Mouse (Mus musculus): ENCODE data around the gene Fuk. TPM values are rescaled to one million over a fixed set of nuclear protein-coding genes. Genes with fewer than 3 reads are reported as not detected.
"Not testable (repeated sequence)": the region's sequence is repeated elsewhere in the genome, so short reads cannot be mapped to it uniquely, and the experiment has no call there.

Gene Fuk
- polyA plus RNA-seq, 1 experiment, result not detected

DNA sequence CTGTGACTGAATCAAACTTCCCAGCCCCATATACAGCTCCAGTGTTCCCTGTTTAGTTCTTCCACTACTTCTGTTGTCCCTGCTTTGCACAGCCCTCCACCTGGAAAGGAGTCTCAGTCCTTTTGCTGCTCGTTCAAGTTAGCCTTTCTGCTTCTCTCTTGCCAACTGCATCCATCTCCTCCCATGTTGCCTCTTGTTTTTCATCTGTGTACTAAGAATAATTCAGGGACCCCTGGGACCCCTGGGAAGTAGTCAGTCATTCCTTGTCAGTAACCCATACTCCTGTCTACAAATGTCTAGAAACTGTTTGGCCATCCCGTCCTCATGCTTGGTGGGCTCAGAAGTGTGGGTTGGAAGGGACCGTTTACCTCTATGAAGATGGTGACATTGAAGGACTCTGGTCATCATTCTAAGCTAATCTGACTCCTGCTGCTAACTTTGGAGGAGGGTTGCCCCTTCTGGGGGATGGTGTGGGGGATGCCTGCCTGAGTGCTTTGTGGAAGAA, 18.5 kb upstream of the Fuk start:
- Histone ChIP-seq H3K4me3 (ENCODE audit: insufficient read depth, low read depth, low read length) (peak overlapping the region; percentile 93), H3K27ac (ENCODE audit: insufficient read depth, low read depth, low read length) (peak overlapping the region; percentile 13; the same call in 1 of the 2 replicates), H3K4me1 (ENCODE audit: control insufficient read depth, insufficient read depth, low read length) (peaks cover 18% of the 10 kb centered on the region)
- 28% methylated on average over 3 of the region's 3 CpGs for WGBS
- TF ChIP-seq CTCF (IDR thresholded peaks at IDR 0.05; ENCODE audit: insufficient read depth, low read depth, low read length) (no peak), POLR2A (IDR thresholded peaks at IDR 0.05; ENCODE audit: insufficient read depth, low read depth, low read length) (no peak)

- peaks cover 18% of the 10 kb centered on the region for H3K4me1 ChIP-seq (ENCODE audit: control insufficient read depth, insufficient read depth, low read length)
- 2% methylated on average over 33 of the region's 37 CpGs for WGBS
- peak overlapping the region; percentile 65; the same call in 1 of the 2 replicates for H3K27ac ChIP-seq (ENCODE audit: insufficient read depth, low read depth, low read length)
- TF ChIP-seq POLR2A (IDR thresholded peaks at IDR 0.05; ENCODE audit: insufficient read depth, low read depth, low read length), result no peak
- no peak for TF ChIP-seq CTCF (IDR thresholded peaks at IDR 0.05; ENCODE audit: insufficient read depth, low read depth, low read length)
- peak overlapping the region; percentile 93 for H3K4me3 ChIP-seq (ENCODE audit: insufficient read depth, low read depth, low read length)
Observed at GRCm38 (mm10) chr8:110920032-110920772, 17.9 kb upstream of the Fuk start.

DNA sequence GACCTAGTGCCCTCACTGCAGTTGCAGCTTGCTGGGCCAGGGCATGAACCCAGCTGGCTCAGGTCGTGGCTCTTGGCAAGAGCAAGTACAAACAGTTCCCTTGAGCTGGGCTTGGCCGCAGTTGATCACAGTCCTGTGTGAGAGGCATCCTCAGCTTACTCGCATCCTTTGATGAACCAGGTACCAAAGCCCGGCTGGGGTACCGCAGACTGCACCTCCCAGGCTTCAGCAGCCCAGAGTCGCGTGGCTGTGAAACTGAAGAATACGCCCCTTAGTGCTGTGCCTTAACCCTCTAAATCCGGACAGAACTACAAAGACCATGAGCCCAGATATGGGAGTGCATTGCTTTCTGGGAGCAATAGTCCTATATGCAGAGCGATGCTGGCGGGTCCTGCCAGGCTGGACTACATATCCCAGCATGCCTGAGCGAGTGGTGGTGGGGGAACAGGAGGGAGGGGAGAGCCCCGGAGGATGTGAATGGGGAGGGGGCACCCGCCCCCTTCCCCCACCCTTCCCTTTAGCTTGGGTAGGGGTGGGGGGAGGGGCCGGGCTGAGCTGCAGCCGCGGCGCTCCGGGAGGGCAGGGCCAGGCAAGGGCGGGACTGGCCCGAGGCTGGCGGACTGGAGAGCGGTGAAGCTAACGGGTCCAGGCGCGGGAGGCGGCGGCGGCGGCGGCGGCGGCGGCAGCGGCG, 17.2 kb upstream of the Fuk start, which contains the start of gene St3gal2:
Gene St3gal2 (plus strand): TSS at position 582 of the 691 bp plus-strand sequence.
- Histone ChIP-seq H3K4me1 (ENCODE audit: control insufficient read depth, insufficient read depth, low read length) (peaks cover 18% of the 10 kb centered on the region), H3K27ac (ENCODE audit: insufficient read depth, low read depth, low read length) (peak within 1 kb of the TSS; percentile 65; the same call in 1 of the 2 replicates), H3K4me3 (ENCODE audit: insufficient read depth, low read depth, low read length) (peak within 1 kb of the TSS; percentile 93)
- TF ChIP-seq CTCF (IDR thresholded peaks at IDR 0.05; ENCODE audit: insufficient read depth, low read depth, low read length), result no peak
- TF ChIP-seq POLR2A (IDR thresholded peaks at IDR 0.05; ENCODE audit: insufficient read depth, low read depth, low read length), result peak; percentile 31; the same call in 1 of the 2 replicates
- under 1% methylated on average over 29 of the region's 36 CpGs for WGBS

DNA sequence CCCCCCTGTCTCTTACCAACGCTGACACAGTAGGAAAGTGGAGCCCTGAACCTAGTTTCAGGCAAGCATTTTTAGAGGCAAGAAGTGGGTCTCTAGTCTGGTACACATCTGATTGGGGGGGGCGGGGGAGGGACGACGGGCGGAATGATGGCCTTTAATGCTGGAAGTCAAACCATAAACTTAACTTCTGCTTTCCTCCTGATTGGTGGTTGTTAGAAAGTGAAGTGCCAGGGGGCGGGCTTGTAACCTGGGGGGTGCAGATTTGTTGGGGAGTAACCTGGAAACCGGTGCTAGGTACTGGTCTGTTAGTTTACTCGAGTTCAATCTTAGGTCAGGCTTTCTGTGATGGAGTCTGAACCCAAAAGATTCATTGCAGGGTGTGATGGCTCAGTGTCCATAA, 16.2 kb upstream of the Fuk start:
- TF ChIP-seq POLR2A (IDR thresholded peaks at IDR 0.05; ENCODE audit: insufficient read depth, low read depth, low read length) (no peak), CTCF (IDR thresholded peaks at IDR 0.05; ENCODE audit: insufficient read depth, low read depth, low read length) (no peak)

DNA sequence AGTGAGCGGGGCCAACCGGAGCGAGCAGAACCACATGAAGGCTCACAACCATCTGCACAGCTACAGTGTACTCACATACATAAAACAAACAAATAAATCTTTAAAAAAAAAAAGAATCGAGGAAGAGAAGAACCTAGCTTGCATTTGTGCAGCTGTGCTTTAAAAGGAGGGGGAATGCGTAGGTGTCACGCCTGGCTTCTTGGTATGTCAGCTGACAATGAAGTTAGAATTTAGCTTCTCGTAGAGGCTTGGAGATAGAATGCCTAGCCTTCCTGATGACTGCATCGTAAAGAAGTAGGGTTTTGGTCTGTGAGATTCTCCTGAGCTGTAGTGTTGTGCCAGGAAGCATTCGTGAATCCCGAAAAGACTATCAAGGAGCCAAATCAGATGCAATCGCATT, 15.7 kb upstream of the Fuk start:
- no peak overlapping the region for H3K4me3 ChIP-seq (ENCODE audit: insufficient read depth, low read depth, low read length)
- no peak overlapping the region for H3K27ac ChIP-seq (ENCODE audit: insufficient read depth, low read depth, low read length)
- TF ChIP-seq CTCF (IDR thresholded peaks at IDR 0.05; ENCODE audit: insufficient read depth, low read depth, low read length), result no peak
- TF ChIP-seq POLR2A (IDR thresholded peaks at IDR 0.05; ENCODE audit: insufficient read depth, low read depth, low read length), result no peak
- WGBS, result 79% methylated on average over 11 of the region's 11 CpGs
- peaks cover 18% of the 10 kb centered on the region for H3K4me1 ChIP-seq (ENCODE audit: control insufficient read depth, insufficient read depth, low read length)

More for the DNA sequence above, 16.2 kb upstream of the Fuk start:
- no peak overlapping the region for H3K27ac ChIP-seq (ENCODE audit: insufficient read depth, low read depth, low read length)
- no peak overlapping the region for H3K4me3 ChIP-seq (ENCODE audit: insufficient read depth, low read depth, low read length)
- H3K4me1 ChIP-seq (ENCODE audit: control insufficient read depth, insufficient read depth, low read length), result peaks cover 18% of the 10 kb centered on the region
- 76% methylated on average over 8 of the region's 8 CpGs for WGBS

GRCm38 (mm10) chr8:110917415-110917814, 15.1 kb upstream of the Fuk start:
- Histone ChIP-seq H3K27ac (ENCODE audit: insufficient read depth, low read depth, low read length) (no peak overlapping the region), H3K4me1 (ENCODE audit: control insufficient read depth, insufficient read depth, low read length) (peaks cover 18% of the 10 kb centered on the region), H3K4me3 (ENCODE audit: insufficient read depth, low read depth, low read length) (no peak overlapping the region)
- no peak for TF ChIP-seq CTCF (IDR thresholded peaks at IDR 0.05; ENCODE audit: insufficient read depth, low read depth, low read length)
- TF ChIP-seq POLR2A (IDR thresholded peaks at IDR 0.05; ENCODE audit: insufficient read depth, low read depth, low read length), result no peak
- WGBS, result 42% methylated on average over 2 of the region's 2 CpGs

GRCm38 (mm10) chr8:110911576-110912570, 9.6 kb upstream of the Fuk start:
- TF ChIP-seq CTCF (IDR thresholded peaks at IDR 0.05; ENCODE audit: insufficient read depth, low read depth, low read length) (no peak), POLR2A (IDR thresholded peaks at IDR 0.05; ENCODE audit: insufficient read depth, low read depth, low read length) (no peak)

GRCm38 (mm10) chr8:110909850-110910249, 7.6 kb upstream of the Fuk start:
- H3K4me1 ChIP-seq (ENCODE audit: control insufficient read depth, insufficient read depth, low read length); H3K4me3 ChIP-seq (ENCODE audit: insufficient read depth, low read depth, low read length); H3K27ac ChIP-seq (ENCODE audit: insufficient read depth, low read depth, low read length): not testable (repeated sequence)

More at GRCm38 (mm10) chr8:110911576-110912570, 9.6 kb upstream of the Fuk start:
- Histone ChIP-seq H3K4me3 (ENCODE audit: insufficient read depth, low read depth, low read length) (no peak overlapping the region), H3K27ac (ENCODE audit: insufficient read depth, low read depth, low read length) (no peak overlapping the region), H3K4me1 (ENCODE audit: control insufficient read depth, insufficient read depth, low read length) (no peaks in the 10 kb centered on the region)
- 91% methylated on average over 15 of the region's 15 CpGs for WGBS

All from olfactory bulb, adult 2 months (tissue).